Mouse (Mus musculus): ENCODE measurements around the gene Chsy1. TPM values are rescaled to one million over a fixed set of nuclear protein-coding genes. Genes with fewer than 3 reads are reported as not detected.

The Chsy1 gene
- 48.8 and 55.9 TPM in 2 replicates for total RNA-seq (2017)

GRCm38 (mm10) chr7:66108961-66109854, at the start of gene Chsy1:
Chsy1 (plus strand) TSS chr7:66109515.
- ATAC-seq (replicated peaks; ENCODE audit: low read depth, poor library complexity, severe bottlenecking) = peak; percentile 84

GRCm38 (mm10) chr7:66060066-66060956, 49.0 kb upstream of the Chsy1 start:
- ATAC-seq (replicated peaks; ENCODE audit: low read depth, poor library complexity, severe bottlenecking) = peak; percentile 98

- ATAC-seq (replicated peaks; ENCODE audit: low read depth, poor library complexity, severe bottlenecking) = no peak
Measured at GRCm38 (mm10) chr7:66061057-66061456, 48.3 kb upstream of the Chsy1 start.

GRCm38 (mm10) chr7:66076411-66076810, 32.9 kb upstream of the Chsy1 start:
- no peak for ATAC-seq (replicated peaks; ENCODE audit: low read depth, poor library complexity, severe bottlenecking)

DNA sequence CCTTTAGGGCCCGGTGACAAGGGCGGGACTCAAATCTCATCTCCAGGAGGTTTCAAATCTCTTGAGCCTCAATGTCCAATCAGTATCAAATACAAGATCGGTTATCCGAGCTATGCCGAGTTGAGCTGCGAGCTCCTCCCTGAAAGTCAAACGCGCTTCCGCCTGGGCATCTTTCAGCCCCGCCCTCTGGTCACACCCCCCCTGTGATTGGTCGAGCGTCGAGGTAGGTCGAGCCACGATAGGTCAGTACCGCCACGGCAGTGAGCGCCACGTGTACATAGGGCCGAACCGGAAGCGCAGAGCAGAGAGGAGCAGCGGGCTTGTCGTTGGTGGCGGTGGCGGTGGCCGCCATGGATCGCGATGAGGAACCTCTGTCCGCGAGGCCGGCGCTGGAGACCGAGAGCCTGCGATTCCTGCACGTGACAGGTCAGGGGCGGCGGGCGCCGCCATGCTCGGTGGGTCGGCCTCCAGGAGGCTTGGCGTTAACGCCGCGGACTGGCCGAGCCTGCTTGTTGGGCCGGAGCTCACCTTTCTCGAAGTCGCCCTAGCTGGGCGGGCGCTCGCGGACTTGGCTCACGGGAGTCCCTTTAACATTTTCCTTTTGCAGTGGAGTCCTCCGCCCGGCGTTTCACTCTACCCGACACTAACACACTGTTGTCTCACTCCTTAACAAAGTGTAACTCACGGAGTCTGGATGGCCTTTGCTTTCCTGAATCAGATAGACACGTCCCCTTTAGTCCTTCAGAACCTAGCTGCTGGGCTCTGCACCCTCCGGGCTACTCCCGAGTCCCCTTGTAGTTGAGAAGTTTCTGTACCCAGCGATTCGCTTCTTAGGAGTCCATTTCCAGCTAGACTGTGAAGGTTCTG, 29.7 kb upstream of the Chsy1 start, which contains the start of gene Selenos:
TSS of gene Selenos (plus strand) at position 286 of the 867 bp plus-strand sequence.
- peak; percentile 98 for ATAC-seq (replicated peaks; ENCODE audit: low read depth, poor library complexity, severe bottlenecking)

GRCm38 (mm10) chr7:66080231-66080613, 29.1 kb upstream of the Chsy1 start:
- ATAC-seq (replicated peaks; ENCODE audit: low read depth, poor library complexity, severe bottlenecking) = peak; percentile 27; the same call in 1 of the 2 replicates

- ATAC-seq (replicated peaks; ENCODE audit: low read depth, poor library complexity, severe bottlenecking) = no peak
Measured at GRCm38 (mm10) chr7:66083757-66084156, 25.6 kb upstream of the Chsy1 start.

GRCm38 (mm10) chr7:66084546-66084945, 24.8 kb upstream of the Chsy1 start:
- ATAC-seq (replicated peaks; ENCODE audit: low read depth, poor library complexity, severe bottlenecking) = no peak

DNA sequence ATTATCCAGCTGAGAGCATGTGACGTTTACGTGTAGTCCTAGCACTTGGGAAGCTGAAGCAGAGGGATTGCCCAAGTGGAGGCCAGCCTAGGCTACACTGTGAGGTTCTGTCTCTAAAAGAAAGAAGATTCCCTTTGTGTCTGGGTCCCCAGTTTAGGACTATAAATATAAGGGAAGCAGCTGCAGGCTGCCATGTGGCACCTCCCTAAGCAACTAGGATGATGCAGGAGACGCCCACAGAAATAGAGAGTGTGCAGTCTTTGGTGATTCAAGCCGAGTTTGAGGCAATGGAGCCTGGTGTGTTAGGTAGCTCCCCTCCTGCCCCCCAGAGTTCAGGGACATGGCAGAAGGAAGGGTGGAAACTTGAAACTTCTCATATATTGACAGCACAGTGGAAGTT, 21.7 kb upstream of the Chsy1 start:
- no peak for ATAC-seq (replicated peaks; ENCODE audit: low read depth, poor library complexity, severe bottlenecking)

DNA sequence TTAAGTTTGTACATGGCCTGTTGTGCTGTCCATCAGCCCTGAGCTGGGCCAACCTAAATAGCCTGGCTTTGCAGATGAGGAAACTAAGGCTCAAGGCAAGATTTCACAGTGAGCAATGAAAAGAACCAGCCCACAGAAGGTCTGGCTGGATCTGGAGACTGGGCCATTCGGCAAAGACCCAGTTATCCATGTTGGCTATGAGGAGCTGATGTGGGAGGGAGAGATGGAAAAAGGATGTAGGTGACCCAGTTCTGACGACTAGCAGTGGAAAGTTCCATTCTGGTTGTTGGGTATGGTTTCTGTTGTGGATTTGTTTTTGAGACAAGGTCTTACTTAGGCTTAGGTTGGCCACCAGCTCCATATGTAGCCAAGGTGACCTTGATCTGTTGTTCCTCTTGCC, 21.2 kb upstream of the Chsy1 start:
- no peak for ATAC-seq (replicated peaks; ENCODE audit: low read depth, poor library complexity, severe bottlenecking)

- ATAC-seq (replicated peaks; ENCODE audit: low read depth, poor library complexity, severe bottlenecking) = no peak
Measured at GRCm38 (mm10) chr7:66090676-66091190, 18.6 kb upstream of the Chsy1 start.

DNA sequence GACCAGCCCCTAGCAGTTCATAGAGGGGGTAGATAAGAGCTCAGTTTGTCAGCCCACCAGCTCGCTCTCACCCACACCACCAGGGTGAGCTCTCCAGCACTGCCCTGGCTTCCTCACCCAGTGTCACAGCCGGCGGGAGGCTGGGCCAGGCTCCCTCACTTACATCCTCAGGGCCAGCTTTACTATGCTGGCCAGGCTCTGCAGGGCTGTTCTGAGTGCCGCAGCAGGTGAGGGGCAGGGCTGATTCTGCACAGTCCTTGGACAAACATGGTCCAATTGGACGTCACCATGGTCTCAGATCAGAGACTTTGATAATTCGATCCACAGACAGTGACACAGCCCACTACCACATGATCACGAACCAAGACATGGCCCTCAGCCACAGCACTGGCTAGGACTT, 17.8 kb upstream of the Chsy1 start:
- ATAC-seq (replicated peaks; ENCODE audit: low read depth, poor library complexity, severe bottlenecking) = no peak

GRCm38 (mm10) chr7:66092656-66093055, 16.7 kb upstream of the Chsy1 start:
- no peak for ATAC-seq (replicated peaks; ENCODE audit: low read depth, poor library complexity, severe bottlenecking)

GRCm38 (mm10) chr7:66094141-66094540, 15.2 kb upstream of the Chsy1 start:
- no peak for ATAC-seq (replicated peaks; ENCODE audit: low read depth, poor library complexity, severe bottlenecking)

DNA sequence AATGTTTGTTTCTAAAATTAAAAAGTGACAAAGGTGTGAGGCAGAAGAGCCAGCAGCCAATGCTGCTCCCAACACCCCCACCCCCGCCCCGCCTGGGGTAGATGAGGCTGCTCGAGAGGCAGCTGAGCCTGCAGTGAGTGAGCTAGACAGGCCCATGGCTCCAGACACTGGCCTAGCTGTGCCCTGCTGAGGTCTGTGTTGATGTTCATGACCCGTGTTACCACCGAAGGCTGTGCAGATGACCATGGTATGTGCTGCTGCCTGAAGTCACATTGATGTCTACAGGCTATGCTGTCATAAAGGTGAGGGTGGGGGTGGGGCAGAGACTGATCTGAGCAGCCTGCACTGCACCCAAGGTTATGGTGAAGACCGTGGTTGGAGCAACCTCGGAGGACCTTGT, 10.5 kb upstream of the Chsy1 start:
- no peak for ATAC-seq (replicated peaks; ENCODE audit: low read depth, poor library complexity, severe bottlenecking)

DNA sequence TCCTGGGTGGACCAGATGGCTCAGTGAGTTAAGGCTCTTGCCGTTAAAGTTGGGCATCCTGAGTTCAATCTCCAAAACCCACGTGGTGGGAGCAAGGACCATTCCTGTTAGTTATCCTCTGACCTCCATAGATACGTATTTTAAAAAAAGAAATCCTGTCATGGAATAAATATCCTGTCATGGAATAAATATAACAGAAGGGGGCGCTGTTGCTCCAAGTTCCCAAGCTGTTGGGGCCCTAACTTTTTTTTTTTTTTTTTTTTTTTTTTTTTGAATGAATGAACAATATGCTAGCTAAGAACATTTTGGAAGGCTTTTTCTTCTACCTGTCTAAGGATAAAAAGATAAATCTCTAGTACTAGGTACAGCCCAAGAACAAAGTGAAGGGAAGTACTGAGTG, 7.4 kb upstream of the Chsy1 start:
- ATAC-seq (replicated peaks; ENCODE audit: low read depth, poor library complexity, severe bottlenecking) = peak; percentile 63; the same call in 1 of the 2 replicates

DNA sequence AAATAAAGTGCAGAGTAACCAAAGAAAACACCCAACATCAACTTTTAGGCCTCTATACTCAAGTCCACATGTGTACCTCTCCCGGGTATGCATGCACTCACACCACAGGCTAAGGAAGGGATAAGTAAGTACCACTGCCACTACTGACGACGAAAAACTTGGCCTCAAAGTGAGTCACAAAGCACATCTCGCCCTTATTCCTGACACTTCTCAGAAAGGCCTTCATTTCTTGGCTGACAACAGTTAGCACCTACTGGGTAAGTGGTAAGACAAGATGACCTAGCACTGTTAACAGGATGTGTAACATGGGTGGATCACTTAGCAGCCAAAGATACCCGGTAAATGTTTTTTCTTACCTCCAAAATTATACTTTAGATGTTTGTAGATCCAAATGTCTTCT, 4.8 kb upstream of the Chsy1 start:
- ATAC-seq (replicated peaks; ENCODE audit: low read depth, poor library complexity, severe bottlenecking) = no peak

DNA sequence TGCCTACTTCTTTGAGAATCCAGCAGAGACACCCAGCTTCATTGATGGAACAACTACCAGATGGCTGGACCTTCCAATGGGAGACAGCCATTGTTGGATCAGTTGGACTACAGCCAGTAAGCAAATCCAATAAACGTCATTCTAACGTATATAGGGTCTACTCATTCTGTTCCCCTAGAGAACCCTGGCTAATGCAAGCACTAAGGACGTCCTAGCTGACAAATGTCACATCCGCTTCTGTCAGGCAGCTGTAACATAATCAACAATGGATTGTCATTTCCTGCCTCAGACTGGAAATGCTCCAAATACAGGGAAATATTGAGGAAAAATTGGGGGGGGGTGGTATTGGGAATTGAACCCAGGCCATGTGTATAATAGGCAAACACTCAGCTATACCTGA, 3.5 kb upstream of the Chsy1 start:
- no peak for ATAC-seq (replicated peaks; ENCODE audit: low read depth, poor library complexity, severe bottlenecking)

DNA sequence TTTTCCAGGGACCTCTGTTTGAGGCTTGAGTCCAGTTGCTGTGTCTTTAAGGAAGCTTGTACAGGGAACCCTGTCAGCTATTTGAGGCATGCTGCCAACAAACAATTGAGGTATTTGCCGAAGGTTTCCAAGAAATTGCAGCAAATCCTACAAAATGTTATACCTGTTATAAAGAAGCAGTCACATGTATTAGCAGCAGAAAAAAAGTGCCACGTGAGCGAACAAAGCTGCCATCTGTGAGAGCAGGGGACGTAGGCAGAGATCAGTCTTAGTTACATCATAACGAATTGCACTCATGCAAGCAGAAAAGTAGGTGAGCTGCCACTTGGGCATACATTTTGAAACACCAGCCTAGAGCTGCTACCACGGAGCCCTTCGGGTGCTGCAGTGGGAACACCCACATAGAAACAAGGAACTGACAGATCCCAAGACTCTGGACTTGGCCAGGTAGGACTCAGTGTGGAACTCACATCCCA, 2.7 kb upstream of the Chsy1 start:
- ATAC-seq (replicated peaks; ENCODE audit: low read depth, poor library complexity, severe bottlenecking) = no peak

- no peak for ATAC-seq (replicated peaks; ENCODE audit: low read depth, poor library complexity, severe bottlenecking)
Measured at GRCm38 (mm10) chr7:66107206-66107605, 2.1 kb upstream of the Chsy1 start.

Measured in common myeloid progenitor, adult 5-6 weeks (primary cell).